Mouse (Mus musculus) heart, postnatal 14 days (tissue): ENCODE data around the gene Gm8247. TPM values are rescaled to one million over a fixed set of nuclear protein-coding genes. Genes with fewer than 3 reads are reported as not detected.
"Not testable (repeated sequence)": the region's sequence is repeated elsewhere in the genome, so short reads cannot be mapped to it uniquely, and the experiment has no call there.

Experiments used
- DNase-seq, 2 experiments: peaks; one replicate each; pipeline ENCODE4 v3.0.0; 2021 to 2022
- intact Hi-C: fragments of 180-260 bp; cut with DNase I; formaldehyde crosslinking; loops from one replicate; pipeline ENCODE4 v1.15.1; 2025
- long read RNA-seq, 2 experiments: library from polyadenylated mRNA; stranded (forward); transcript quantifications; one replicate each; pipeline ENCODE4 v2.0.0; 2021
- total RNA-seq, 2 experiments: library from RNA; stranded (reverse); gene quantifications; 2 replicates each; pipeline ENCODE4 v1.2.3; 2021

Gm8247 gene
- not detected for total RNA-seq
- long read RNA-seq, experiment 1 = 0 reads
- long read RNA-seq, experiment 2 = 0 reads

GRCm38 (mm10) chr14:44582853-44583252 is at the start of gene Gm8247:
TSS of gene Gm8247 (plus strand) at chr14:44583153.
- intact Hi-C loops, DNase-seq: not testable (repeated sequence)

GRCm38 (mm10) chr14:44547961-44548360 is 35.0 kb upstream of the Gm8247 start:
- intact Hi-C loops, DNase-seq: not testable (repeated sequence)

- intact Hi-C loops, DNase-seq: not testable (repeated sequence)
Observed at GRCm38 (mm10) chr14:44591765-44592164, 8.8 kb downstream of the Gm8247 start.

GRCm38 (mm10) chr14:44627737-44628136 is 44.8 kb downstream of the Gm8247 start, which contains the start of gene Gm5624:
TSS of gene Gm5624 (minus strand) at chr14:44627938.
- intact Hi-C loops, DNase-seq: not testable (repeated sequence)

Other genes starting within 250 kb of the Gm8247 start
- gene Gm5930, start 244.6 kb upstream of the Gm8247 start, total RNA-seq = not detected
- gene Gm8229, start 217.8 kb upstream of the Gm8247 start, total RNA-seq = not detected
- gene Gm3371, start 172.5 kb upstream of the Gm8247 start, total RNA-seq = not detected
- not detected for gene Gm8232, start 149.5 kb upstream of the Gm8247 start, total RNA-seq
- gene BC061237, start 90.7 kb upstream of the Gm8247 start, total RNA-seq = not detected
- gene Gm17093, start 64.9 kb upstream of the Gm8247 start, total RNA-seq = not detected
- not detected for gene Gm5624, start 44.8 kb downstream of the Gm8247 start, total RNA-seq
- gene Gm8257, start 123.3 kb downstream of the Gm8247 start, total RNA-seq = not detected
- gene Gm8267, start 167.2 kb downstream of the Gm8247 start, total RNA-seq = not detected